Comparison of ENCODE assay signal across 16 mouse cellular contexts in the genomic region with DNA sequence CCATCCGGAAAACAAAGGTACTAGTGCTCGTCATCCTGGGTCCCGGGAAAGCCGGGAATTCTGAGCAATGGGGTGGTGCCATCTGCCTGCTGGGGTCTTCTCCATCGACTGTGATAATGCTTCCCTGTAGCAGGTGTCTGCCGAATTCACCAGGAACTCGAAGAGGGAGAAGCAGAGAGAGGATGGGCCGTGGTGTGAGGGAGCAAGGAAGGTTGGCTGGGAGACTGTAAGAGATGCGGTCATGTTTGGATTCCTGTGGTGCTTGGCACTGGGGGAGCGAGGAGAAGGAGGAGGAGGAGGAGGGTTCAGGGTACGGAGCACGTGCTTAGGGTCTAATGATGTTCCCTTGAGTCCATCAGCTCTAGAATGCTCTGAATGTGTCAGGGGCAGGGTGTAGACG. TPM values are rescaled to one million over a fixed set of nuclear protein-coding genes. Genes with fewer than 3 reads are reported as not detected.
DNase-seq lines count a peak whose midpoint lies in the region; ATAC-seq and TF ChIP-seq lines count a peak whose summit lies in the region.
"Had no signal": no experiment of that assay in that cellular context is flagged by ENCODE, and none has a peak within 500 bp of the region (broad histone marks: within the 10 kb centered on the region; RNA-seq: fewer than 3 reads in every experiment).

No protein-coding gene starts in this region.

- H3K4me1 ChIP-seq in forebrain, embryonic 15.5 days: peaks cover 41% of the 10 kb centered on the region
- peaks cover 68% of the 10 kb centered on the region for H3K4me1 ChIP-seq in midbrain, embryonic 10.5 days
- H3K4me1 ChIP-seq: heart, embryonic 15.5 days had no signal

- intact Hi-C loops in gastrocnemius, adult 2 months (cut with DNase I): no loop called here
- intact Hi-C loops in left cerebral cortex, adult 2 months (cut with DNase I): no loop called here

- H3K4me2 ChIP-seq in forebrain, embryonic 15.5 days (replicated peaks): peak overlapping the region; percentile 9; the same call in 1 of the 2 replicates
- H3K4me2 ChIP-seq: heart, embryonic 15.5 days; liver, embryonic 13.5 days had no signal

- 28% methylated on average over 13 of the region's 13 CpGs for WGBS in forebrain, embryonic 15.5 days
- WGBS in midbrain, embryonic 10.5 days: 53% methylated on average over 13 of the region's 13 CpGs

- no peaks in the 10 kb centered on the region for H3K36me3 ChIP-seq in forebrain, embryonic 15.5 days
- H3K36me3 ChIP-seq in midbrain, embryonic 10.5 days: no peaks in the 10 kb centered on the region
- H3K36me3 ChIP-seq: heart, embryonic 15.5 days; liver, embryonic 13.5 days had no signal

- DNase-seq in layer of hippocampus, adult 2 months (ENCODE audit: low spot score in 2 of 2): no peak
- DNase-seq in layer of hippocampus, adult 8-10 months (ENCODE audit: low spot score in 2 of 2): no peak
- DNase-seq in midbrain, embryonic 10.5 days (ENCODE audit: low spot score): no peak
- no peak for DNase-seq in gastrocnemius, adult 2 months
- no peak for DNase-seq in left cerebral cortex, adult 2 months (ENCODE audit: extremely low spot score in 1 of 2, low spot score in 2 of 2)
- no peak for DNase-seq in lung, postnatal 36 days
- DNase-seq: gastrocnemius, postnatal 14 days; left cerebral cortex, postnatal 4 days; liver, embryonic 13.5 days had no signal

- no peaks in the 10 kb centered on the region for H3K9me3 ChIP-seq in forebrain, embryonic 15.5 days
- no peaks in the 10 kb centered on the region; the same call in 1 of the 2 replicates for H3K9me3 ChIP-seq in midbrain, embryonic 10.5 days (replicated peaks)
- H3K9me3 ChIP-seq: heart, embryonic 15.5 days; liver, embryonic 13.5 days had no signal

- H3K4me3 ChIP-seq in layer of hippocampus, adult 2 months: no peak overlapping the region
- H3K4me3 ChIP-seq in forebrain, embryonic 15.5 days: no peak overlapping the region
- H3K4me3 ChIP-seq in midbrain, embryonic 10.5 days: peak overlapping the region; percentile 28; the same call in 1 of the 2 replicates
- H3K4me3 ChIP-seq in gastrocnemius, adult 2 months: no peak overlapping the region
- no peak overlapping the region for H3K4me3 ChIP-seq in left cerebral cortex, adult 2 months
- H3K4me3 ChIP-seq: heart, embryonic 15.5 days; liver, embryonic 13.5 days had no signal

- no peak for TF ChIP-seq CTCF in layer of hippocampus, adult 2 months (conservative IDR thresholded peaks at IDR 0.05)
- TF ChIP-seq CTCF in gastrocnemius, adult 2 months (IDR thresholded peaks at IDR 0.05): no peak
- no peak for TF ChIP-seq CTCF in left cerebral cortex, adult 2 months (IDR thresholded peaks at IDR 0.05)

- ATAC-seq in forebrain, embryonic 15.5 days (replicated peaks): no peak
- ATAC-seq in activated CD4-positive, CD25-positive, alpha-beta regulatory T cell, adult 4 months: no peak
- ATAC-seq: intestine, postnatal 0 days had no signal

- H3K27ac ChIP-seq in layer of hippocampus, adult 2 months: peak overlapping the region; percentile 64
- H3K27ac ChIP-seq in forebrain, embryonic 15.5 days (replicated peaks): peak overlapping the region; percentile 53
- H3K27ac ChIP-seq in midbrain, embryonic 10.5 days (replicated peaks): peak overlapping the region; percentile 71
- no peak overlapping the region for H3K27ac ChIP-seq in gastrocnemius, adult 2 months
- no peak overlapping the region for H3K27ac ChIP-seq in left cerebral cortex, adult 2 months
- H3K27ac ChIP-seq: heart, embryonic 15.5 days; liver, embryonic 13.5 days had no signal

- no peaks in the 10 kb centered on the region for H3K27me3 ChIP-seq in forebrain, embryonic 15.5 days
- H3K27me3 ChIP-seq in midbrain, embryonic 10.5 days (ENCODE audit: low read depth, poor library complexity, severe bottlenecking): peaks cover 70% of the 10 kb centered on the region

- no peak overlapping the region for H3K9ac ChIP-seq in forebrain, embryonic 15.5 days (replicated peaks)
- H3K9ac ChIP-seq: heart, embryonic 15.5 days; liver, embryonic 13.5 days had no signal

RNA-seq across cellular contexts. Expression of gene Gm6588, which starts 33.3 kb away (rescaled TPM):
- not detected for total RNA-seq in layer of hippocampus, adult 2 months (2021)
- total RNA-seq in layer of hippocampus, adult 8-10 months (2022): not detected
- 0.84 and 1.0 TPM in 2 replicates for polyA plus RNA-seq in forebrain, embryonic 15.5 days (2015; fragmentation: Nextera tagmentation; extraction: Ambion mirVana)
- 0.06 and 0.12 TPM in 2 replicates for polyA plus RNA-seq in midbrain, embryonic 10.5 days (2016; fragmentation: Nextera tagmentation; extraction: Ambion mirVana)
- not detected for polyA plus RNA-seq in activated CD4-positive, CD25-positive, alpha-beta regulatory T cell, adult 4 months (2017; shearing (Covaris generic))
- total RNA-seq in gastrocnemius, adult 2 months (2021): not detected
- total RNA-seq in left cerebral cortex, adult 2 months (2021): not detected
- total RNA-seq: gastrocnemius, postnatal 14 days; layer of hippocampus, adult 18-20 months; left cerebral cortex, postnatal 4 days; MEL had no signal
- polyA plus RNA-seq: heart, embryonic 15.5 days; intestine, postnatal 0 days; liver, embryonic 13.5 days; small intestine, adult 2 months had no signal

Comparison
In these comparisons a context has a peak if more than half of its experiments do, and no peak if none do; other contexts are left out.
1. H3K27ac ChIP-seq: peak in layer of hippocampus, adult 2 months (single experiment), forebrain, embryonic 15.5 days (single experiment) and midbrain, embryonic 10.5 days (single experiment); none in gastrocnemius, adult 2 months (single experiment) and left cerebral cortex, adult 2 months (single experiment).